Mouse (Mus musculus) embryonic facial prominence, embryonic 15.5 days (tissue): Measurements from ENCODE around the gene Birc3. TPM values are rescaled to one million over a fixed set of nuclear protein-coding genes. Genes with fewer than 3 reads are reported as not detected.

Experiments used
- ATAC-seq: fragments of 200-750 bp; cut with Nextera tagmentation; 2 replicates; pipeline ENCODE4 v1.8.0; 2017; ENCODE audit warnings: low read depth, moderate TSS enrichment; ENCODE audit not compliant: insufficient number of reproducible peaks, low FRiP score, low TSS enrichment
- H3K27ac ChIP-seq: fragments of 300-500 bp; sonication (generic); replicated peaks from 2 replicates; pipeline ENCODE4 v1.5.1; 2015; ENCODE audit warnings: mild to moderate bottlenecking, inconsistent platforms
- H3K27me3 ChIP-seq: fragments of 300-500 bp; sonication (generic); 2 replicates; pipeline ENCODE4 v1.6.1; 2015; ENCODE audit warnings: inconsistent platforms
- H3K36me3 ChIP-seq: fragments of 300-500 bp; sonication (generic); 2 replicates; pipeline ENCODE4 v1.6.1; 2015; ENCODE audit warnings: mild to moderate bottlenecking, inconsistent platforms
- H3K4me1 ChIP-seq: fragments of 300-500 bp; sonication (generic); 2 replicates; pipeline ENCODE4 v1.6.1; 2015; ENCODE audit warnings: inconsistent platforms
- H3K4me2 ChIP-seq: fragments of 300-500 bp; sonication (generic); replicated peaks from 2 replicates; pipeline ENCODE4 v1.6.1; 2015; ENCODE audit warnings: mild to moderate bottlenecking, inconsistent platforms
- H3K4me3 ChIP-seq: fragments of 300-500 bp; sonication (generic); replicated peaks from 2 replicates; pipeline ENCODE4 v1.5.1; 2015; ENCODE audit warnings: mild to moderate bottlenecking, inconsistent platforms
- H3K9ac ChIP-seq: fragments of 300-500 bp; sonication (generic); 2 replicates; pipeline ENCODE4 v1.6.1; 2015; ENCODE audit warnings: inconsistent platforms
- H3K9me3 ChIP-seq: fragments of 300-500 bp; sonication (generic); replicated peaks from 2 replicates; pipeline ENCODE4 v1.6.1; 2016; ENCODE audit warnings: inconsistent platforms
- WGBS: fragments of 180-500 bp; shearing (Covaris S2); methylation state at CpG from one replicate; pipeline ENCODE4 v1.1.7; 2015; 5-methylcytosine and 5-hydroxymethylcytosine counted together
- polyA plus RNA-seq: library from polyadenylated mRNA; unstranded; fragments of >200 nt; fragmentation: Nextera tagmentation; extraction: Ambion mirVana; gene quantifications from 2 replicates; pipeline ENCODE4 v1.2.1, GENCODE M21; 2015

Birc3 gene
- 15.2 and 17.0 TPM in 2 replicates for polyA plus RNA-seq

DNA sequence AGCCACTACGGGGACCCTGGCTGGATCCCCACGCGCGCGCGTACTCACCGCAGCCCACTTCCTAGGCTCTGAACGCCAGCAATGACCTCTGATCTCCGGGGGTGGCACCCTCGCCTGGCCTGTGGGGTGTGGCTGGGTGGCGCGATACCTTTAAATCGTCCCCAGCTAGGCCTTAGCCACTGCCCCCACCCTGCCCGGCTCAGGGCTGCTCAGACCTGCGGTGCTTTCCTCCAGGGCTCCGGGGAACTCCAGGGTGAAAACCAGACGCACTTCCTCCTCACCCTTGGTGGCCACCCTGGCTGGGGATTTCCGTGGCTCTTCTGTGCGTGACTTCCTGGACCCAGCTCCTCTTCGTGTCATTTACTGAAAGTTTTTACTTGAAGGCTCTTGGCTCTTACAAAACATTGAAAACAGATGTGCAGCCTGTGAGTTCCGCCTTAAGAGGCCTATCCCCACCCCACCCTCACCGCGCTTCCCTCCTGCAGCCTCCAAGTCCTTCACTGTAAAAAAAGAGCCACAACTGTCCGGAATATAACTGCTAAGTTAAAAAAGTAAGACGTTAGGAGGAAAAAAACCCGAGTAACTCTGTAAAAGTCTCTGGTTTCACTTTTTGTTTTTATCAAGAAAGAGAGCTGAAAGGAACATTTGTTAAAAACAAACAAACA is at the start of gene Birc3:
Gene Birc3 (minus strand): TSS at position 412 of the 665 bp plus-strand sequence.
- Histone ChIP-seq H3K9ac (peak within 1 kb of the TSS; percentile 73), H3K27me3 (no peaks in the 10 kb centered on the region), H3K4me2 (peak within 1 kb of the TSS; percentile 78), H3K36me3 (peaks cover 1% of the 10 kb centered on the region; the same call in 1 of the 2 replicates), H3K27ac (peak within 1 kb of the TSS; percentile 89), H3K9me3 (no peaks in the 10 kb centered on the region), H3K4me1 (peaks cover 9% of the 10 kb centered on the region), H3K4me3 (peak within 1 kb of the TSS; percentile 66)
- under 1% methylated on average over 26 of the region's 26 CpGs for WGBS
- ATAC-seq: peak; percentile 83

GRCm38 (mm10) chr9:7914925-7915324 is 41.9 kb upstream of the Birc3 start:
- no peak for ATAC-seq
- H3K9ac ChIP-seq: no peak overlapping the region
- no peaks in the 10 kb centered on the region for H3K36me3 ChIP-seq
- H3K27ac ChIP-seq: no peak overlapping the region
- peak overlapping the region; percentile 44 for H3K4me2 ChIP-seq
- 61% methylated on average over 8 of the region's 8 CpGs for WGBS
- H3K27me3 ChIP-seq: no peaks in the 10 kb centered on the region
- H3K4me1 ChIP-seq: peaks cover 8% of the 10 kb centered on the region; the same call in 1 of the 2 replicates
- no peak overlapping the region for H3K4me3 ChIP-seq
- H3K9me3 ChIP-seq: no peaks in the 10 kb centered on the region

- H3K9me3 ChIP-seq: no peaks in the 10 kb centered on the region
- H3K27ac ChIP-seq: no peak overlapping the region
- ATAC-seq: peak; percentile 85
- H3K9ac ChIP-seq: no peak overlapping the region
- 4% methylated on average over 11 of the region's 11 CpGs for WGBS
- no peaks in the 10 kb centered on the region for H3K36me3 ChIP-seq
- H3K4me1 ChIP-seq: peaks cover 8% of the 10 kb centered on the region; the same call in 1 of the 2 replicates
- peak overlapping the region; percentile 23 for H3K4me3 ChIP-seq
- H3K27me3 ChIP-seq: no peaks in the 10 kb centered on the region
- H3K4me2 ChIP-seq: peak overlapping the region; percentile 44
Observed at GRCm38 (mm10) chr9:7914487-7914886, 41.5 kb upstream of the Birc3 start.

DNA sequence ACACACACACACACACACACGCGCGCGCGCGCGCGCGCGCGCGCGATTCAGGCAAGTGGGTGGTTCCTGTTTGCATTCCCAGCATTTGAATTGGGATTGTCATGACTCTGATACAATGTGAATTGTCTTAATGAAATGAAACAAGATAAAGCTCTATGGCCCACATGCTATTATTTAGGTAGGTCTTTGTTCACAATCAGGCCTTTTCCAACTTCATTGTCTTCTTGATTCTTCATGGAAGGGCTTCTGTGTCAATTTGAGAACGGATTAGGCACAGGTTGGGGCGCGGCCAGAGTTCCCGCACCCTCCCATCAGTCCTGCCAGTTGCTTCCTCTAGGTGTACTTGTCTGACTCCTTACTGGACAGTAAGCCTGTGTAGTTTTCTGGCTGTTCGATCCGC is 41.0 kb upstream of the Birc3 start:
- H3K4me2 ChIP-seq: peak overlapping the region; percentile 44
- no peaks in the 10 kb centered on the region for H3K36me3 ChIP-seq
- H3K27ac ChIP-seq: no peak overlapping the region
- 0 out of 2 replicates have a peak, but pooled peaks have one; percentile 32 for ATAC-seq
- 52% methylated on average over 19 of the region's 19 CpGs for WGBS
- H3K27me3 ChIP-seq: no peaks in the 10 kb centered on the region
- H3K9ac ChIP-seq: no peak overlapping the region
- no peaks in the 10 kb centered on the region for H3K9me3 ChIP-seq
- peak overlapping the region; percentile 23 for H3K4me3 ChIP-seq
- H3K4me1 ChIP-seq: peaks cover 8% of the 10 kb centered on the region; the same call in 1 of the 2 replicates

DNA sequence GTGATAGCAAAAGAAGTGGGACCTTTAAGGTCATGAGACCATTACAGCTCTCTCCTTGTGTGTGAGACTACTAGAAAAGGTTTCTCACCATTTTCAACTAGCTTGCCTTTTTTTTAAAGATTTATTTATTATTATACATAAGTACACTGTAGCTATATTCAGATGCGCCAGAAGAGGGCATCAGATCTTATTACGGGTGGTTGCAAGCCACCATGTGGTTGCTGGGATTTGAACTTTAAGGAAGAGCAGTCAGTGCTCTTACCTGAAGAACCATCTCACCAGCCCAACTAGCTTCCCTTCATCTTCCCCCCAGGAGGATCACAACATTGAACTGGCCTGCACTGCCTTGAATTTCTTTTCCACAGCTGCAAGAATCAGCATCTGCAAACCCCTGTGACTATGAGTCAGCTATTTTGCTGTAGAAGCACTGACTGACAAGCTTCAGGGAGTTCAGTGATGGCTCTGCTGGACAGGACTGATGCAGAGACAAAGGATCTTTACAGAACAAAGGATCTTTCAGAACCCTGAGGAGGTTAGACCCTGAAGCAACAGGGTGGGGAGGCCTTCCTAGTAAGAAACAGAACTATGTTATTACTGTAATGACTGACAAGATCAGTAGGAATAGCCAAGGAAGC is 34.5 kb upstream of the Birc3 start:
- no peak overlapping the region for H3K4me2 ChIP-seq
- H3K27me3 ChIP-seq: no peaks in the 10 kb centered on the region
- H3K9me3 ChIP-seq: no peaks in the 10 kb centered on the region
- no peaks in the 10 kb centered on the region for H3K36me3 ChIP-seq
- no peak overlapping the region for H3K4me3 ChIP-seq
- no peak overlapping the region for H3K9ac ChIP-seq
- no peak overlapping the region for H3K27ac ChIP-seq
- no peak for ATAC-seq
- WGBS: 81% methylated on average over 2 of the region's 2 CpGs
- 0 out of 2 replicates have a peak, but pooled peaks cover under 1% of the 10 kb centered on the region for H3K4me1 ChIP-seq

GRCm38 (mm10) chr9:7906564-7906963 is 33.6 kb upstream of the Birc3 start:
- Histone ChIP-seq H3K27ac (no peak overlapping the region), H3K4me2 (no peak overlapping the region), H3K36me3 (no peaks in the 10 kb centered on the region), H3K9ac (no peak overlapping the region), H3K4me3 (no peak overlapping the region), H3K9me3 (no peaks in the 10 kb centered on the region), H3K27me3 (no peaks in the 10 kb centered on the region), H3K4me1 (peaks cover 5% of the 10 kb centered on the region; the same call in 1 of the 2 replicates)
- WGBS: 81% methylated on average over 1 of the region's 1 CpGs
- ATAC-seq: no peak

GRCm38 (mm10) chr9:7903825-7904224 is 30.8 kb upstream of the Birc3 start:
- WGBS: 45% methylated on average over 5 of the region's 5 CpGs
- no peak overlapping the region for H3K4me3 ChIP-seq
- ATAC-seq: 0 out of 2 replicates have a peak, but pooled peaks have one; percentile 39
- no peaks in the 10 kb centered on the region for H3K9me3 ChIP-seq
- no peaks in the 10 kb centered on the region for H3K27me3 ChIP-seq
- H3K4me1 ChIP-seq: peaks cover 5% of the 10 kb centered on the region; the same call in 1 of the 2 replicates
- no peak overlapping the region for H3K27ac ChIP-seq
- no peak overlapping the region for H3K4me2 ChIP-seq
- no peak overlapping the region for H3K9ac ChIP-seq
- no peaks in the 10 kb centered on the region for H3K36me3 ChIP-seq

DNA sequence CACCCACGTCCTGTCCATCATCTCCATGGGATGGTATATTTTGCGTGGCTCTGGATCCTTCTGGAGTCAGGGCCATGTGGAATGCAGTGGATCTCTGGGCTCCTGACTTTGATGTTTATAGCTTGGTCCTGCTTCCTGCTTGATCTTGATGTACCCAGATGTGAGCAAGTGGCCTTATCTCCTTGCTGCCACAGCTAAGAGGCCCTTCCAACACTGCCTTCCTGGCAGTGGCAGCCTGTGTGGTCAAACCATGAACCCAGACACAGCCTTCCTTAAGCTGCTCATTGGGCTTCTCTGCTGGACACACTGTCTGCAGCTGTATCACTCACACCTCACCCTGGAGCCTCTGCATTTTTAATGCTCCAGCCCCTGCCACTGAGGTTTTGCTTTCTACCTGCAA is 30.3 kb upstream of the Birc3 start:
- Histone ChIP-seq H3K4me1 (peaks cover 5% of the 10 kb centered on the region; the same call in 1 of the 2 replicates), H3K4me2 (no peak overlapping the region), H3K27ac (no peak overlapping the region), H3K4me3 (no peak overlapping the region), H3K36me3 (no peaks in the 10 kb centered on the region), H3K27me3 (no peaks in the 10 kb centered on the region), H3K9ac (no peak overlapping the region), H3K9me3 (no peaks in the 10 kb centered on the region)
- ATAC-seq: no peak
- 73% methylated on average over 2 of the region's 2 CpGs for WGBS

GRCm38 (mm10) chr9:7902311-7902710 is 29.3 kb upstream of the Birc3 start:
- ATAC-seq: no peak
- Histone ChIP-seq H3K9ac (no peak overlapping the region), H3K36me3 (no peaks in the 10 kb centered on the region), H3K27me3 (no peaks in the 10 kb centered on the region), H3K4me2 (no peak overlapping the region), H3K27ac (no peak overlapping the region), H3K9me3 (no peaks in the 10 kb centered on the region), H3K4me3 (no peak overlapping the region), H3K4me1 (peaks cover 5% of the 10 kb centered on the region; the same call in 1 of the 2 replicates)
- 15% methylated on average over 7 of the region's 7 CpGs for WGBS

GRCm38 (mm10) chr9:7900965-7901364 is 28.0 kb upstream of the Birc3 start:
- no peaks in the 10 kb centered on the region for H3K36me3 ChIP-seq
- no peak for ATAC-seq
- no peaks in the 10 kb centered on the region for H3K27me3 ChIP-seq
- H3K9me3 ChIP-seq: no peaks in the 10 kb centered on the region
- H3K27ac ChIP-seq: peak overlapping the region; percentile 51
- H3K4me1 ChIP-seq: peaks cover 5% of the 10 kb centered on the region; the same call in 1 of the 2 replicates
- 74% methylated on average over 8 of the region's 8 CpGs for WGBS
- H3K4me3 ChIP-seq: no peak overlapping the region
- no peak overlapping the region for H3K9ac ChIP-seq
- H3K4me2 ChIP-seq: no peak overlapping the region

- H3K4me1 ChIP-seq: peaks cover 5% of the 10 kb centered on the region; the same call in 1 of the 2 replicates
- H3K9me3 ChIP-seq: no peaks in the 10 kb centered on the region
- ATAC-seq: no peak
- H3K9ac ChIP-seq: no peak overlapping the region
- H3K27me3 ChIP-seq: no peaks in the 10 kb centered on the region
- 1% methylated on average over 3 of the region's 3 CpGs for WGBS
- no peak overlapping the region for H3K4me2 ChIP-seq
- no peak overlapping the region for H3K27ac ChIP-seq
- H3K4me3 ChIP-seq: no peak overlapping the region
- no peaks in the 10 kb centered on the region for H3K36me3 ChIP-seq
Observed at GRCm38 (mm10) chr9:7897502-7897901, 24.5 kb upstream of the Birc3 start.
